ENCODE assay signal across 10 mouse cellular contexts in the genomic region with DNA sequence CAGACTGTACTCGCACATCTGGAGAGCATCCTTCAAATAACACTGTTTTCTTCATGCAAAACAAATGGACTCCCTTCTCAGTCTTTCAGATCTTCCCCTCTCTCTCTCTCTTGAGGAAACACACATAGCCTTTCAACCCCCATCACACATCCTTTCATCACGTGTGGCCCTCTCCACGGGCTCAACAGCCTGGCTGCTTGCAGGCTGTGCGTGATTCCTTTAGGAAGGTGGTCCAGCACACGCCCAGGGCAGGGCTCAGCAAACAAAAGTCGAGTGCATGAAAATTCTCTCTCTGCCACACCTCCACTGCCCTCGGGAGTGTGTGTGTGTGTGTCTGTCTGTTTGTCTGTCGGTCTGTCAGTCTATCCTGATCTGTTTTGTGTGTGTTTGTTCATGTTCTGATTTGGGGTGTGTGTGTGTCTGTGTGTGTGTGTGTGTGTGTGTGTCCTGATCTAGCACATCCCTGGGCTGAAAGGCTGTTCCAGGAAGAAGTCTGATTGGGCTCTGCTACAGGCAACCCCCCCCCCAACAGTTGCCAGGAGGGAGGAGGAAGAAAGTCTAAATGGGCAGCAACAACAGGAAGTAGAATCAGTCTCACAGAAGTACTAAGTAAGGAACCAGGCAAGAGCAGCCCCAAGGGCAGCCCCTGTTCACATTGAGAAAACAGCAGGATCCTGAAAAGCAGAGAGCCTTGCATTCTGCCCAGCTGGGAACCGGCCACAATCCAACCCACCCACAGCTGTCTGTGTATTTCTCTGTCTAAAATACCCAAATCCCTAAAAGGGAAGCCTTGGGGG. TPM values are rescaled to one million over a fixed set of nuclear protein-coding genes. Genes with fewer than 3 reads are reported as not detected.
A peak's percentile ranks its signal among the peaks of the same experiment; 100 is the strongest.
DNase-seq lines count a peak whose midpoint lies in the region; ATAC-seq lines count a peak whose summit lies in the region.
"Had no signal": no experiment of that assay in that cellular context is flagged by ENCODE, and none has a peak within 500 bp of the region (broad histone marks: within the 10 kb centered on the region; RNA-seq: fewer than 3 reads in every experiment).

No protein-coding gene starts in this region.

- 0 out of 2 replicates have a peak, but pooled peaks cover 4% of the 10 kb centered on the region for H3K4me1 ChIP-seq in midbrain, embryonic 15.5 days

- H3K27me3 ChIP-seq in midbrain, embryonic 15.5 days (replicated peaks), result no peaks in the 10 kb centered on the region
- H3K27me3 ChIP-seq: megakaryocyte, embryonic 14.5 days; Patski had no signal

- DNase-seq in gastrocnemius, postnatal 14 days, result peak; percentile 38
- DNase-seq in gastrocnemius, adult 8-10 months (ENCODE audit: low spot score in 2 of 2), result no peak
- DNase-seq in ES-CJ7 (ENCODE audit: low read depth, low spot score), result peak; percentile 65
- peak; percentile 54 to 56 for DNase-seq in heart, postnatal 10 days
- DNase-seq in lung, adult 18-20 months, result peak; percentile 55 to 68
- DNase-seq in spleen, postnatal 4 days (ENCODE audit: low spot score in 2 of 2), result peak; percentile 45 to 64
- DNase-seq in cerebellum, adult 9-11 months, result no peak

- no peak overlapping the region for H3K9ac ChIP-seq in midbrain, embryonic 15.5 days

- no peaks in the 10 kb centered on the region for H3K9me3 ChIP-seq in midbrain, embryonic 15.5 days

- no peak overlapping the region for H3K4me3 ChIP-seq in midbrain, embryonic 15.5 days
- H3K4me3 ChIP-seq: megakaryocyte, embryonic 14.5 days had no signal

- intact Hi-C loops in gastrocnemius, postnatal 14 days (cut with DNase I; ENCODE audit: low total_unique reads), result no loop called here
- intact Hi-C loops in heart, postnatal 10 days (cut with DNase I), result no loop called here

- no peaks in the 10 kb centered on the region for H3K36me3 ChIP-seq in midbrain, embryonic 15.5 days (replicated peaks)

- H3K27ac ChIP-seq in midbrain, embryonic 15.5 days, result no peak overlapping the region

- no peak overlapping the region for H3K4me2 ChIP-seq in midbrain, embryonic 15.5 days

- WGBS in midbrain, embryonic 15.5 days, result 55% methylated on average over 9 of the region's 9 CpGs

- ATAC-seq in midbrain, embryonic 15.5 days (replicated peaks), result no peak
- ATAC-seq: Patski had no signal

RNA-seq across cellular contexts. Expression of a gene that starts 26.8 kb away (rescaled TPM):
- total RNA-seq in gastrocnemius, postnatal 14 days (2021), result 10 to 100 TPM; 26.2 to 32.9 TPM
- total RNA-seq in gastrocnemius, adult 8-10 months (2022), result 10 to 100 TPM; 21.4 to 34.5 (median 25.8) TPM
- total RNA-seq in heart, postnatal 10 days (2021), result 10 to 100 TPM; 46.7 to 61.8 TPM
- 3.6 and 3.9 TPM in 2 replicates for polyA plus RNA-seq in midbrain, embryonic 15.5 days (2015; fragmentation: Nextera tagmentation; extraction: Ambion mirVana)

Comparison
In these comparisons a context has a peak if more than half of its experiments do, and no peak if none do; other contexts are left out.
1. DNase-seq: peak in gastrocnemius, postnatal 14 days (single experiment), ES-CJ7 (single experiment), heart, postnatal 10 days (2 of 2), lung, adult 18-20 months (2 of 2) and spleen, postnatal 4 days (2 of 2); none in gastrocnemius, adult 8-10 months (0 of 2) and cerebellum, adult 9-11 months (single experiment).